ENCODE assay signal across 8 mouse cellular contexts in genomic region chr11:120228116-120228890, GRCm38 (mm10). TPM values are rescaled to one million over a fixed set of nuclear protein-coding genes. Genes with fewer than 3 reads are reported as not detected.
DNase-seq lines count a peak whose midpoint lies in the region; ATAC-seq lines count a peak whose summit lies in the region.

No protein-coding gene starts in this region.

- H3K4me3 ChIP-seq in embryonic facial prominence, embryonic 12.5 days, result peak overlapping the region; percentile 10; the same call in 1 of the 2 replicates
- H3K4me3 ChIP-seq in hindbrain, embryonic 15.5 days, result peak overlapping the region; percentile 82
- H3K4me3 ChIP-seq in midbrain, embryonic 11.5 days (ENCODE audit: low read depth, low read length), result peak overlapping the region; percentile 97

- WGBS in embryonic facial prominence, embryonic 12.5 days, result 29% methylated on average over 9 of the region's 9 CpGs
- WGBS in hindbrain, embryonic 15.5 days, result 47% methylated on average over 9 of the region's 9 CpGs
- 31% methylated on average over 9 of the region's 9 CpGs for WGBS in midbrain, embryonic 11.5 days

- peak overlapping the region; percentile 98 for H3K27ac ChIP-seq in embryonic facial prominence, embryonic 12.5 days
- peak overlapping the region; percentile 95 for H3K27ac ChIP-seq in hindbrain, embryonic 15.5 days (replicated peaks)
- peak overlapping the region; percentile 35 for H3K27ac ChIP-seq in midbrain, embryonic 11.5 days (ENCODE audit: low read depth, low read length)

- peak overlapping the region; percentile 95 for H3K4me2 ChIP-seq in embryonic facial prominence, embryonic 12.5 days (replicated peaks)
- peak overlapping the region; percentile 95 for H3K4me2 ChIP-seq in hindbrain, embryonic 15.5 days
- H3K4me2 ChIP-seq in midbrain, embryonic 11.5 days, result peak overlapping the region; percentile 99

- H3K9ac ChIP-seq in embryonic facial prominence, embryonic 12.5 days, result peak overlapping the region; percentile 99
- peak overlapping the region; percentile 96; the same call in 1 of the 2 replicates for H3K9ac ChIP-seq in hindbrain, embryonic 15.5 days
- peak overlapping the region; percentile 99 for H3K9ac ChIP-seq in midbrain, embryonic 11.5 days (ENCODE audit: low read length)

- intact Hi-C loops in heart, postnatal 36 days (cut with DNase I), result no loop called here

- no peaks in the 10 kb centered on the region for H3K27me3 ChIP-seq in embryonic facial prominence, embryonic 12.5 days
- no peaks in the 10 kb centered on the region for H3K27me3 ChIP-seq in hindbrain, embryonic 15.5 days
- no peaks in the 10 kb centered on the region for H3K27me3 ChIP-seq in midbrain, embryonic 11.5 days (ENCODE audit: control insufficient read depth, insufficient read depth, low read length)

- no peak for ATAC-seq in embryonic facial prominence, embryonic 12.5 days (ENCODE audit: insufficient number of reproducible peaks, insufficient read depth, low FRiP score, low TSS enrichment)
- no peak for ATAC-seq in hindbrain, embryonic 15.5 days (ENCODE audit: low FRiP score, low read depth)
- no peak for ATAC-seq in midbrain, embryonic 11.5 days (ENCODE audit: low FRiP score)
- no peak for ATAC-seq in frontal cortex, adult (ENCODE audit: low TSS enrichment)
- no peak for ATAC-seq in megakaryocyte progenitor cell, adult 5-6 weeks (replicated peaks; ENCODE audit: poor library complexity)
- ATAC-seq in CD4-positive, CD25-positive, alpha-beta regulatory T cell, adult 4 months, result no peak

- DNase-seq in heart, adult 11 months, result peak; percentile 87
- no peak for DNase-seq in heart, postnatal 36 days
- DNase-seq in midbrain, embryonic 11.5 days (ENCODE audit: low spot score, missing footprints), result peak; percentile 90

- no peaks in the 10 kb centered on the region; the same call in 1 of the 2 replicates for H3K36me3 ChIP-seq in embryonic facial prominence, embryonic 12.5 days
- H3K36me3 ChIP-seq in hindbrain, embryonic 15.5 days, result no peaks in the 10 kb centered on the region
- no peaks in the 10 kb centered on the region for H3K36me3 ChIP-seq in midbrain, embryonic 11.5 days (ENCODE audit: control insufficient read depth, insufficient read depth, low read length)

- H3K4me1 ChIP-seq in embryonic facial prominence, embryonic 12.5 days, result peaks cover 76% of the 10 kb centered on the region
- peaks cover 80% of the 10 kb centered on the region for H3K4me1 ChIP-seq in hindbrain, embryonic 15.5 days (replicated peaks)
- peaks cover 70% of the 10 kb centered on the region for H3K4me1 ChIP-seq in midbrain, embryonic 11.5 days (ENCODE audit: control insufficient read depth, insufficient read depth, low read length)

- H3K9me3 ChIP-seq in embryonic facial prominence, embryonic 12.5 days, result no peaks in the 10 kb centered on the region
- no peaks in the 10 kb centered on the region for H3K9me3 ChIP-seq in hindbrain, embryonic 15.5 days
- no peaks in the 10 kb centered on the region for H3K9me3 ChIP-seq in midbrain, embryonic 11.5 days (ENCODE audit: control insufficient read depth, low read length)

RNA-seq across cellular contexts. Expression of gene Bahcc1, which starts 4.4 kb away (rescaled TPM):
- total RNA-seq in heart, postnatal 36 days (2021), result 10 to 100 TPM in 1 of 2 experiments, 1 to 10 TPM in 1; 8.5 to 11.2 TPM
- polyA plus RNA-seq in embryonic facial prominence, embryonic 12.5 days (2016; fragmentation: Nextera tagmentation; extraction: Ambion mirVana), result 16.8 and 18.8 TPM in 2 replicates
- 11.5 and 12.5 TPM in 2 replicates for polyA plus RNA-seq in hindbrain, embryonic 15.5 days (2015; fragmentation: Nextera tagmentation; extraction: Ambion mirVana)
- 17.6 and 20.6 TPM in 2 replicates for polyA plus RNA-seq in midbrain, embryonic 11.5 days (2014; fragmentation: Nextera tagmentation; extraction: Ambion mirVana)
- total RNA-seq in megakaryocyte progenitor cell, adult 5-6 weeks (2015), result 12.1 and 17.2 TPM in 2 replicates
- 3.9 and 5.4 TPM in 2 replicates for total RNA-seq in megakaryocyte progenitor cell, adult 5-6 weeks (2017)
- not detected for polyA plus RNA-seq in CD4-positive, CD25-positive, alpha-beta regulatory T cell, adult 4 months (2017; shearing (Covaris generic))

Comparison
In these comparisons a context has a peak if more than half of its experiments do, and no peak if none do; other contexts are left out.
1. DNase-seq: peak in heart, adult 11 months (single experiment) and midbrain, embryonic 11.5 days (single experiment); none in heart, postnatal 36 days (0 of 2).
2. H3K27ac ChIP-seq: peak in every context shown above with its lines; median percentile 98 in embryonic facial prominence, embryonic 12.5 days; 95 in hindbrain, embryonic 15.5 days; 35 in midbrain, embryonic 11.5 days.
3. H3K4me3 ChIP-seq: peak in every context shown above with its lines; median percentile 97 in midbrain, embryonic 11.5 days; 82 in hindbrain, embryonic 15.5 days; 10 in embryonic facial prominence, embryonic 12.5 days.
4. RNA of gene Bahcc1, which starts 4.4 kb away (polyA plus RNA-seq): 17.6 to 20.6 TPM in midbrain, embryonic 11.5 days, 16.8 to 18.8 TPM in embryonic facial prominence, embryonic 12.5 days and 11.5 to 12.5 TPM in hindbrain, embryonic 15.5 days; not detected in CD4-positive, CD25-positive, alpha-beta regulatory T cell, adult 4 months; every median in the first group is over 10 times any median in the second.
5. Peak in every context shown above with its lines, with median percentiles within 50 percentile points of each other: H3K4me2 ChIP-seq and H3K9ac ChIP-seq.